Mouse (Mus musculus) layer of hippocampus, adult 18-20 months (tissue): Measurements from ENCODE around the gene Gm13889. TPM values are rescaled to one million over a fixed set of nuclear protein-coding genes. Genes with fewer than 3 reads are reported as not detected.
A peak's percentile ranks its signal among the peaks of the same experiment; 100 is the strongest.

Source experiments
- DNase-seq, 2 experiments: peaks; one replicate each; pipeline ENCODE4 v3.0.0; 2022; ENCODE audit warnings: low spot score in 2 of 2
- long read RNA-seq: library from polyadenylated mRNA; stranded (forward); transcript quantifications from one replicate; pipeline ENCODE4 v2.0.0, GENCODE M21; 2021
- total RNA-seq, 2 experiments: library from RNA; stranded (reverse); gene quantifications; 2 replicates each; pipeline ENCODE4 v1.2.3; 2021

Gm13889 gene
- 10 to 100 TPM; 54.8 to 57.3 TPM for total RNA-seq
- long read RNA-seq, transcript Gm13889-201 (1 exons, 1,386 nt), result major isoform, 29 of 29 reads
- long read RNA-seq, partial matches to known transcripts, result 0 of 29 reads
- long read RNA-seq, other reads (novel, unspliced or antisense), result 0 of 29 reads

- peak; percentile 84 to 91 for DNase-seq
Observed at GRCm38 (mm10) chr2:93956908-93957784, at the start of gene Gm13889. Gene Gm13889 (minus strand): TSS chr2:93957201.

- peak; percentile 80 to 97 for DNase-seq
Observed at GRCm38 (mm10) chr2:94002331-94002730, 45.3 kb upstream of the Gm13889 start.

- no peak for DNase-seq
Observed at GRCm38 (mm10) chr2:94001918-94002317, 44.9 kb upstream of the Gm13889 start.

- DNase-seq, result no peak
Observed at GRCm38 (mm10) chr2:94001411-94001810, 44.4 kb upstream of the Gm13889 start.

GRCm38 (mm10) chr2:93996254-93996653 lies 39.3 kb upstream of the Gm13889 start, which contains the start of gene Gm27027:
Gene Gm27027 (minus strand): TSS chr2:93996354.
- DNase-seq, result no peak

- no peak for DNase-seq
Observed at GRCm38 (mm10) chr2:93992810-93993209, 35.8 kb upstream of the Gm13889 start.

- peak; percentile 45 to 85 for DNase-seq
Observed at GRCm38 (mm10) chr2:93992259-93992658, 35.3 kb upstream of the Gm13889 start.

GRCm38 (mm10) chr2:93991336-93991735 lies 34.3 kb upstream of the Gm13889 start:
- no peak for DNase-seq

- DNase-seq, result no peak
Observed at GRCm38 (mm10) chr2:93988440-93988839, 31.4 kb upstream of the Gm13889 start.

GRCm38 (mm10) chr2:93982457-93983235 lies 25.6 kb upstream of the Gm13889 start:
- DNase-seq, result no peak

- no peak for DNase-seq
Observed at GRCm38 (mm10) chr2:93979249-93980120, 22.5 kb upstream of the Gm13889 start.

- peak in 1 of 2 experiments; percentile 57 for DNase-seq
Observed at GRCm38 (mm10) chr2:93976436-93977252, 19.6 kb upstream of the Gm13889 start.

GRCm38 (mm10) chr2:93975526-93976435 lies 18.8 kb upstream of the Gm13889 start:
- no peak for DNase-seq

- DNase-seq, result no peak
Observed at GRCm38 (mm10) chr2:93975041-93975440, 18.0 kb upstream of the Gm13889 start.

GRCm38 (mm10) chr2:93971647-93972046 lies 14.6 kb upstream of the Gm13889 start:
- DNase-seq, result no peak

- DNase-seq, result peak; percentile 64 to 82
Observed at GRCm38 (mm10) chr2:93964494-93965160, 7.6 kb upstream of the Gm13889 start.

- no peak for DNase-seq
Observed at GRCm38 (mm10) chr2:93963802-93964201, 6.8 kb upstream of the Gm13889 start.

- no peak for DNase-seq
Observed at GRCm38 (mm10) chr2:93961716-93962115, 4.7 kb upstream of the Gm13889 start.
